Mouse (Mus musculus): ENCODE measurements around the gene Prkaa2. TPM values are rescaled to one million over a fixed set of nuclear protein-coding genes. Genes with fewer than 3 reads are reported as not detected.

The Prkaa2 gene
- polyA plus RNA-seq (2016; fragmentation: Nextera tagmentation; extraction: Ambion mirVana) = 1.9 and 2.6 TPM in 2 replicates

GRCm38 (mm10) chr4:105109199-105109989 is at the start of gene Prkaa2:
Prkaa2 (minus strand) TSS chr4:105109890.
- H3K9me3 ChIP-seq (replicated peaks) = no peaks in the 10 kb centered on the region
- peak within 1 kb of the TSS; percentile 89 for H3K27ac ChIP-seq (replicated peaks)
- peak; percentile 73 for DNase-seq (ENCODE audit: low spot score)
- peaks cover 44% of the 10 kb centered on the region for H3K27me3 ChIP-seq (ENCODE audit: low read depth, poor library complexity, severe bottlenecking)
- H3K4me3 ChIP-seq = peak within 1 kb of the TSS; percentile 70
- WGBS = under 1% methylated on average over 79 of the region's 80 CpGs
- peaks cover 22% of the 10 kb centered on the region for H3K4me1 ChIP-seq
- H3K36me3 ChIP-seq = no peaks in the 10 kb centered on the region

GRCm38 (mm10) chr4:105159531-105159870 is 49.8 kb upstream of the Prkaa2 start:
- no peak for DNase-seq (ENCODE audit: low spot score)
- Histone ChIP-seq H3K27ac (replicated peaks) (peak overlapping the region; percentile 97), H3K4me1 (peaks cover 42% of the 10 kb centered on the region)

GRCm38 (mm10) chr4:105158651-105159530 is 49.2 kb upstream of the Prkaa2 start:
- peak overlapping the region; percentile 97 for H3K27ac ChIP-seq (replicated peaks)
- H3K4me1 ChIP-seq = peaks cover 42% of the 10 kb centered on the region
- 1% methylated on average over 18 of the region's 18 CpGs for WGBS
- H3K9me3 ChIP-seq (replicated peaks) = no peaks in the 10 kb centered on the region
- DNase-seq (ENCODE audit: low spot score) = peak; percentile 40
- peaks cover 13% of the 10 kb centered on the region; the same call in 1 of the 2 replicates for H3K27me3 ChIP-seq (ENCODE audit: low read depth, poor library complexity, severe bottlenecking)
- H3K36me3 ChIP-seq = peaks cover 32% of the 10 kb centered on the region
- H3K4me3 ChIP-seq = peak overlapping the region; percentile 96

More at GRCm38 (mm10) chr4:105159531-105159870, 49.8 kb upstream of the Prkaa2 start:
- no peaks in the 10 kb centered on the region for H3K9me3 ChIP-seq (replicated peaks)
- H3K4me3 ChIP-seq = peak overlapping the region; percentile 96
- H3K27me3 ChIP-seq (ENCODE audit: low read depth, poor library complexity, severe bottlenecking) = peaks cover 13% of the 10 kb centered on the region; the same call in 1 of the 2 replicates
- 18% methylated on average over 6 of the region's 6 CpGs for WGBS
- H3K36me3 ChIP-seq = peaks cover 32% of the 10 kb centered on the region

DNA sequence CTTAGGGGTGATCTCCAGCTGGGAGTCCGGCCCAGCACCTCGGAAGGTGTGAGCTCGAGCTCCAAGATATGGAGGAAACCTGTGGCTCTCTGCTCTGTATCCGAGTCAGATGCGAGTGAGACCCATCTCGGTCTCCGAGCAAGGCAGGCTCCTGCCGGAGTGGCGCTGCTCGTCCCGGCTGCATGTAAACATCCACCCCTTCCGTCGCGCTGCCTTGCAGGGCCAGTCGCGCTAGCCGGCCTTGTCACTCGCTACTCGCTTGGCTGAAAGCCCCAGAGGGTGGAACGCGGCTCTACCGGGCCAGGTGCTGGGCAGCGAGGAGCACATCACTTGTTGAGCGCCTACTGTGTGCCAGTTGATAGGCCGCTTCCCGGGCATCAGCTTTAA is 48.5 kb upstream of the Prkaa2 start:
- H3K36me3 ChIP-seq = peaks cover 26% of the 10 kb centered on the region
- no peaks in the 10 kb centered on the region for H3K9me3 ChIP-seq (replicated peaks)
- H3K4me3 ChIP-seq = peak overlapping the region; percentile 96
- under 1% methylated on average over 26 of the region's 26 CpGs for WGBS
- H3K27me3 ChIP-seq (ENCODE audit: low read depth, poor library complexity, severe bottlenecking) = peaks cover 13% of the 10 kb centered on the region; the same call in 1 of the 2 replicates
- DNase-seq (ENCODE audit: low spot score) = peak; percentile 85
- H3K4me1 ChIP-seq = peaks cover 41% of the 10 kb centered on the region
- peak overlapping the region; percentile 97 for H3K27ac ChIP-seq (replicated peaks)

DNA sequence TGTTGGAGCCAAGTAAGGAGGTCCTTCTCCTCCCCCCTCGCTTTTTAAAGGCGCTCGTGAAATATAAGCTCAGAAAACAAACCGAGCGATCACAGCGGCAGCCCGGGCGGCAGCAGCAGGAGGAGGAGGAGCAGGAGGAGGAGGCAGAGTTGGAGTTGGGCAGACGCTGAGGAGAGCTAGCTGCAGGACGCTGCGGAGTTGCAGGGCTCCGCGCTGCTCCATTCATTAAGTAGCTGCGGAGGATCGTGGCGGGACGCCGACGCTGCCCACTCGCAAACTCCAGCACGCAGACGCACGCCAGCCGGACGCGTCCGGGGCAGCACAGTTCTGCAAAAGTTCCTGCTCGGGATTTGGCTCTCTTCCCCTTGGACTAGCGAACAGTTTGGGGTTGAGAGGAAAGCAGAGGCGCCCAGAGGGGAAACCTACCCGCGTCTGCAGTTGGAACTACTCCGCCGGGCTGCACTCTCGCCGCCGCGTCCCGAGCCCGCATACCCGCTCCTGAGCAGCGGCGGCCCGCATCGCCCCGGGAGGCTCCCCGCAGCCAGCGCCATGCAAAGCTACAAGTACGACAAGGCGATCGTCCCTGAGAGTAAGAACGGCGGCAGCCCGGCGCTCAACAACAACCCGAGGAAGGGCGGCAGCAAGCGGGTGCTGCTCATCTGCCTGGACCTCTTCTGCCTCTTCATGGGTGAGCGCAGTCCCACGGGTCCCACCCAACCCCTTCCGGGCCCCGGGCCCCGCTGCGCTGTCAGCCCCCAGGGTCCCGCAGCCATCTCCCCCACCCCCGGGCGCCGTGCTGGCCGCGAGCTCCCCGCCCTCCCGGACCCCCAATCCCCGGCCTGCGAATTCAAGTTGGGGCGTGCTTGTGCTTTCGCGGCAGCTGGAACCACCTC is 47.8 kb upstream of the Prkaa2 start, which contains the start of gene Plpp3:
Plpp3 (plus strand) TSS at position 72 of the 893 bp plus-strand sequence.
- H3K4me1 ChIP-seq = peaks cover 35% of the 10 kb centered on the region
- peak within 1 kb of the TSS; percentile 97 for H3K27ac ChIP-seq (replicated peaks)
- no peaks in the 10 kb centered on the region for H3K9me3 ChIP-seq (replicated peaks)
- DNase-seq (ENCODE audit: low spot score) = peak; percentile 88
- under 1% methylated on average over 77 of the region's 77 CpGs for WGBS
- H3K36me3 ChIP-seq = peaks cover 20% of the 10 kb centered on the region
- H3K27me3 ChIP-seq (ENCODE audit: low read depth, poor library complexity, severe bottlenecking) = peaks cover 13% of the 10 kb centered on the region; the same call in 1 of the 2 replicates
- peak within 1 kb of the TSS; percentile 96 for H3K4me3 ChIP-seq

- no peak for DNase-seq (ENCODE audit: low spot score)
- WGBS = 2% methylated on average over 4 of the region's 4 CpGs
- H3K27me3 ChIP-seq (ENCODE audit: low read depth, poor library complexity, severe bottlenecking) = peaks cover 13% of the 10 kb centered on the region; the same call in 1 of the 2 replicates
These were observed 47.2 kb upstream of the Prkaa2 start for GRCm38 (mm10) chr4:105156955-105157275.

DNA sequence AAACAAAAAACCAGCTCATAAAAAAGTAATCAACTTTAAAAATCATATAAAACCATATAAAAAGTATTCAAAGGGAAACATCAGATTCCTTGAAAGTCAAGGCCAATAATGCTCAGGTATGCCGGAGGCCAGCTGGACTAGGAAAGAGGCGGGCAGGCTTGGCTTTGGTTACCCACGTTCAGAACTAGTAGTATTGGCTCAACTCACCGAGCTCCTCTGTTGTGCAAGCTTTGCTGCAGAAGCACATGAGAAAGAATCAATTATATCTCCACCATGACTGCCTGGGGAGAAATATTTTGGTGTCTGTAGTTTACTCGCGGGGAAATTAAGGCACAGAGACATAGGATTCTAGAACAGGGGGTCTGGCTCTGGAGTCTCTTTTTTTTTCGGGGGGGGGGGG is 46.6 kb upstream of the Prkaa2 start:
- Histone ChIP-seq H3K4me1 (peaks cover 31% of the 10 kb centered on the region), H3K27me3 (ENCODE audit: low read depth, poor library complexity, severe bottlenecking) (peaks cover 13% of the 10 kb centered on the region; the same call in 1 of the 2 replicates), H3K36me3 (peaks cover 8% of the 10 kb centered on the region), H3K27ac (replicated peaks) (peak overlapping the region; percentile 97; the same call in 1 of the 2 replicates), H3K9me3 (replicated peaks) (no peaks in the 10 kb centered on the region), H3K4me3 (peak overlapping the region; percentile 96)
- 86% methylated on average over 7 of the region's 7 CpGs for WGBS
- no peak for DNase-seq (ENCODE audit: low spot score)

More at GRCm38 (mm10) chr4:105156955-105157275, 47.2 kb upstream of the Prkaa2 start:
- Histone ChIP-seq H3K4me1 (peaks cover 35% of the 10 kb centered on the region), H3K4me3 (peak overlapping the region; percentile 96), H3K27ac (replicated peaks) (peak overlapping the region; percentile 97), H3K36me3 (peaks cover 15% of the 10 kb centered on the region), H3K9me3 (replicated peaks) (no peaks in the 10 kb centered on the region)

GRCm38 (mm10) chr4:105153227-105153626 is 43.5 kb upstream of the Prkaa2 start:
- peaks cover 4% of the 10 kb centered on the region; the same call in 1 of the 2 replicates for H3K4me1 ChIP-seq
- H3K9me3 ChIP-seq (replicated peaks) = no peaks in the 10 kb centered on the region
- WGBS = 86% methylated on average over 3 of the region's 3 CpGs
- H3K36me3 ChIP-seq = no peaks in the 10 kb centered on the region
- no peak overlapping the region for H3K27ac ChIP-seq (replicated peaks)
- peaks cover 13% of the 10 kb centered on the region; the same call in 1 of the 2 replicates for H3K27me3 ChIP-seq (ENCODE audit: low read depth, poor library complexity, severe bottlenecking)
- no peak for DNase-seq (ENCODE audit: low spot score)
- H3K4me3 ChIP-seq = no peak overlapping the region

- peaks cover 4% of the 10 kb centered on the region; the same call in 1 of the 2 replicates for H3K4me1 ChIP-seq
- peak; percentile 62 for DNase-seq (ENCODE audit: low spot score)
- no peaks in the 10 kb centered on the region for H3K9me3 ChIP-seq (replicated peaks)
- H3K36me3 ChIP-seq = no peaks in the 10 kb centered on the region
- H3K27ac ChIP-seq (replicated peaks) = 0 out of 2 replicates have a peak overlapping the region, but pooled peaks have one; percentile 20
- H3K4me3 ChIP-seq = no peak overlapping the region
- 46% methylated on average over 14 of the region's 14 CpGs for WGBS
- peaks cover 13% of the 10 kb centered on the region; the same call in 1 of the 2 replicates for H3K27me3 ChIP-seq (ENCODE audit: low read depth, poor library complexity, severe bottlenecking)
These were observed 42.4 kb upstream of the Prkaa2 start for GRCm38 (mm10) chr4:105151911-105152690.

- no peaks in the 10 kb centered on the region for H3K9me3 ChIP-seq (replicated peaks)
- peaks cover 4% of the 10 kb centered on the region; the same call in 1 of the 2 replicates for H3K4me1 ChIP-seq
- no peak for DNase-seq (ENCODE audit: low spot score)
- no peak overlapping the region for H3K27ac ChIP-seq (replicated peaks)
- H3K27me3 ChIP-seq (ENCODE audit: low read depth, poor library complexity, severe bottlenecking) = peaks cover under 1% of the 10 kb centered on the region; the same call in 1 of the 2 replicates
- no peak overlapping the region for H3K4me3 ChIP-seq
- WGBS = 94% methylated on average over 7 of the region's 7 CpGs
- H3K36me3 ChIP-seq = no peaks in the 10 kb centered on the region
These were observed 39.8 kb upstream of the Prkaa2 start for GRCm38 (mm10) chr4:105149492-105149891.

Measured in midbrain, embryonic 10.5 days (tissue).